Mouse (Mus musculus) heart, postnatal 0 days (tissue): ENCODE measurements around the gene Ttpal.

ENCODE experiments used
- CTCF ChIP-seq: IDR thresholded peaks from 2 replicates; pipeline ENCODE4 v1.5.1; 2016; ENCODE audit warnings: antibody characterized with exemption, control low read depth, low read depth
- EP300 ChIP-seq: IDR thresholded peaks from 2 replicates; pipeline ENCODE4 v1.6.1; 2016; ENCODE audit warnings: antibody characterized with exemption, low read depth

DNA sequence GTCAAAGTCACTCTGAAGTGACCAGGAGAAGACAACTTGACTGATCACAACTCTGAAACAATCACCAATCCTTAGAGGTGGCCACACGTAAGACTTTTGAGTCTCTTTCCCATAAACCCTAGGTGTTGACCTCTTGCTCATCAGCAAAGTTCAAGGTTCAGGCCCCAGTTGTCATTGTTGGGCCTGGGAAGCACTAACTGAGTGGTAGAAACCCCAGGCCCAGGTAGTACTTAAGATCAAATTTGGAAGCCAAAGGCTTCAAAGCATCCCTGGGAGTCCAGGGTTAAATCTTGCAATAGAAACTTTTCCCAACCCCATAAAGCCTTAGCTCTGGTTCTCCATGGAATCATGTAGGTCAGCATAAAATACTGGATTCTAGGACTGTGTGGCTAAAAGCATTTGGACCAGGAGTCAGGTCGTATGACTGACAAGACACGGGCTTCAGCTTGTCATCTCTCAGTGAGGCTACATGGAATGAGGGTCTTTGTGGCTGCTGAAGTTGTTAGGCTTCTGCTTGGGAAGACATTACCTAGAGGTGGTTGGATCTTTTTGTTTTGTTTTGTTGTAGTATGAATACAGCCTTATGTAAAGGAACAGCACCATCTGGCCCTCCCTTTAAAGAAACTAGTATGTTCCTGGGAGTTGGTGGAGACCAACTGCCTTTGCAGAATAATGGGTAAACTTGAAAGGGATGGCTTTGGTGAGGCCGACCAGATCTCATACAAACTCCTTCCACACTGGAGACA lies 14.0 kb downstream of the Ttpal start:
- TF ChIP-seq EP300: no peak
- no peak for TF ChIP-seq CTCF
